Mouse (Mus musculus) kidney, adult 2 months (tissue): ENCODE measurements around the gene Abcc9. TPM values are rescaled to one million over a fixed set of nuclear protein-coding genes. Genes with fewer than 3 reads are reported as not detected.

Experiments used
- DNase-seq: peaks from one replicate; pipeline ENCODE4 v3.0.0; 2021
- H3K27ac ChIP-seq: fragments of 200-500 bp; 2 replicates; pipeline ENCODE4 v1.5.1; 2012; ENCODE audit warnings: low read depth, low read length, control low read depth, inconsistent platforms; ENCODE audit not compliant: insufficient read depth
- H3K27me3 ChIP-seq: fragments of 200-500 bp; replicated peaks from 2 replicates; pipeline ENCODE4 v1.6.1; 2012; ENCODE audit warnings: mild to moderate bottlenecking, moderate library complexity, low read length, inconsistent platforms; ENCODE audit not compliant: control insufficient read depth, insufficient read depth
- H3K36me3 ChIP-seq: fragments of 200-500 bp; 2 replicates; pipeline ENCODE4 v1.6.1; 2012; ENCODE audit warnings: mild to moderate bottlenecking, moderate library complexity, low read length, inconsistent platforms; ENCODE audit not compliant: control insufficient read depth, insufficient read depth
- H3K4me1 ChIP-seq: fragments of 200-500 bp; 2 replicates; pipeline ENCODE4 v1.6.1; 2011; ENCODE audit warnings: low read length; ENCODE audit not compliant: control insufficient read depth, insufficient read depth
- H3K4me3 ChIP-seq: fragments of 200-500 bp; 2 replicates; pipeline ENCODE4 v1.5.1; 2011; ENCODE audit warnings: mild to moderate bottlenecking, low read depth, low read length, control low read depth; ENCODE audit not compliant: insufficient read depth
- CTCF ChIP-seq: fragments of 200-500 bp; conservative IDR thresholded peaks from 2 replicates; pipeline ENCODE4 v1.5.1; 2011; ENCODE audit warnings: low read depth, mild to moderate bottlenecking, control low read depth, low read length, moderate library complexity, mixed read lengths; ENCODE audit not compliant: insufficient read depth, insufficient read length
- POLR2A ChIP-seq: fragments of 200-500 bp; IDR thresholded peaks from one replicate; pipeline ENCODE4 v1.6.1; 2011; ENCODE audit warnings: low read depth, low read length, control low read depth
- WGBS: fragments of 180-500 bp; shearing (Covaris S2); methylation state at CpG from one replicate; pipeline ENCODE4 v1.1.7; 2018; 5-methylcytosine and 5-hydroxymethylcytosine counted together
- polyA plus RNA-seq: library from polyadenylated mRNA; depleted of rRNA; stranded (reverse); fragments of >200 nt; gene quantifications from 2 replicates; pipeline ENCODE4 v1.2.3, GENCODE M21; 2012; rRNA removed

Abcc9 gene
- polyA plus RNA-seq, 1 experiment = 5.3 TPM

DNA sequence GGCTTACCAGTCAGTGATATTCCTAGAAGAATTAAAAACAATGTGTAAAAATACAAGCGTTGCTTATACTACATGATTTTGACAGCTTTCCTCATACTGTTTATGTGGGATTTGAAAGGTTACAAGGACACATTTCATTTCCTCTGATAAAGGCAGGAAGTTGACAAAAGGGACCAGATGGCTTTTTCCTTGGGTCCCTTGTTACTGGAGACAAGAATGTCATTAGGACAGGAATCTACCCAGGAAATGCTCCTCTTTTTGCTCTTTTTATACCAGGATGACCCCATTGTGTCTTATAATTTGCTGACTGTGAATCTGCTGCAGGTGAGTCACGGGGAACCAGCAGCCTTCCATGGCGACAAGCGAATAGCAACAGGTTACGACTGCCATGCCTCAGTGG is 162.0 kb downstream of the Abcc9 start:
- no peaks in the 10 kb centered on the region for H3K27me3 ChIP-seq
- 79% methylated on average over 5 of the region's 5 CpGs for WGBS
- DNase-seq = peak; percentile 52

DNA sequence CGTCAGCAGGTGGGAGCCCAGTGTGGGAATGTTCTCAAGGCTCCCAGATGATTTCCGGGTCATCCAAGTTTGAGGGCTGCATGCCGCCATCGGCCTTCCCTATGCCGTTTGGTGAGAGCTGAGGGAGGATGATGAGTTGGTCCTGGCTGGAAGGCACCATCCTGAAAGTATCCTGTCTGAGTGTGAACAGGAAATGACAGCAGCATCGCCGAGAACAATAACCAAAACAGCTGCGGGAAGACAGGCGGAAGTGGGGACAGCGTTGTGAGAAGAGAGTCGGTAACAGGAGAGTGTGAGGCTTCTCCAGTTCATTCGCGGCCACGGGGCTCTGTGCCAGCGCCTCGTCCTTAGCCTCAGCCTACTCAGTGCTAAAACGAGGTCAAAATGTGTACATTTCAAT is 163.6 kb downstream of the Abcc9 start:
- no peaks in the 10 kb centered on the region for H3K4me1 ChIP-seq
- no peak for TF ChIP-seq CTCF
- TF ChIP-seq POLR2A = no peak
- H3K4me3 ChIP-seq = no peak overlapping the region
- peak overlapping the region; percentile 67 for H3K27ac ChIP-seq
- peak; percentile 84 for DNase-seq
- H3K36me3 ChIP-seq = no peaks in the 10 kb centered on the region
- H3K27me3 ChIP-seq = no peaks in the 10 kb centered on the region
- WGBS = 57% methylated on average over 17 of the region's 17 CpGs

More for the DNA sequence above, 162.0 kb downstream of the Abcc9 start:
- Histone ChIP-seq H3K27ac (no peak overlapping the region; the same call in 1 of the 2 replicates), H3K4me1 (no peaks in the 10 kb centered on the region), H3K36me3 (no peaks in the 10 kb centered on the region), H3K4me3 (no peak overlapping the region)
- TF ChIP-seq POLR2A = no peak
- TF ChIP-seq CTCF = no peak

Other genes with a start within 250 kb of the Abcc9 start
- 11.5 and 14.8 TPM in 2 replicates for gene Gys2, start 229.2 kb downstream of the Abcc9 start, polyA plus RNA-seq
- gene Ldhb, start 194.4 kb downstream of the Abcc9 start, polyA plus RNA-seq = 2,043 and 2,340 TPM in 2 replicates
- gene Kcnj8, start 130.7 kb downstream of the Abcc9 start, polyA plus RNA-seq = 9.4 TPM in 2 replicates
- gene Cmas, start 54.4 kb upstream of the Abcc9 start, polyA plus RNA-seq = 11.4 and 16.5 TPM in 2 replicates
- not detected in 2 replicates for gene Sult6b2, start 102.2 kb upstream of the Abcc9 start, polyA plus RNA-seq